Mouse (Mus musculus): Measurements from ENCODE around the gene Pimreg. TPM values are rescaled to one million over a fixed set of nuclear protein-coding genes. Genes with fewer than 3 reads are reported as not detected.

Gene Pimreg
- 2.3 and 7.1 TPM in 2 replicates for total RNA-seq (2014; fragmentation: Nextera tagmentation)
- total RNA-seq (2017): 3.1 and 3.6 TPM in 2 replicates

- ATAC-seq (replicated peaks; ENCODE audit: low FRiP score, low TSS enrichment, poor library complexity, severe bottlenecking): peak; percentile 86
Observed at GRCm38 (mm10) chr11:72041768-72042607, at the start of gene Pimreg. Gene Pimreg (plus strand): TSS chr11:72042032.

- ATAC-seq (replicated peaks; ENCODE audit: low FRiP score, low TSS enrichment, poor library complexity, severe bottlenecking): no peak
Observed at GRCm38 (mm10) chr11:71992438-71992837, 49.4 kb upstream of the Pimreg start.

DNA sequence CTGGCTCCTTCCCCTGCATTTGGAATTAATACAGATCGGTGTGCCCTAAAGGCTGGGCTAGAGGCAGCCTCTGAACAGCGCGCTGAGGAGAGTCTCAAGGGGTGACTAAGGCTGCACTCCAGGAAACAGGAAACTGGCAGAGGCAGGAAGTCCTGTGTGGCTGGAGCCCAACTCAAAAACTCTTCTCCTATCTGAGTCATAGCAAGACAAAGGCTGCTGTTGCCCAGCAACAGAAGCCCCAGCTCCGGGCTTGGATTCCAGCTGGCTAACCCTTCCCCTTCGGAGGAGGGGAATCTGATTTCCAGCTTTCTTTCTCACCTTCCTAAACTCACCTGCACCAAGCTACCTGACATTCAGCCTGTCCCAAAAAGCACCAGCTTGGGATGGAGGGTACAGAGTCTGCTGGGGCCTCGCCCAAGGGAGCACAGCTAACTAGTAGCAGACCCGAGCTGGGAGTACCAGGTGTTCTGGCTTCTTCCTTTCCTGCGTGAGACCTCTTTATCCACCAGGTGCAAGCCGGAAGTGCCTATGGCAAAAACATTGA is 45.8 kb upstream of the Pimreg start:
- no peak for ATAC-seq (replicated peaks; ENCODE audit: low FRiP score, low TSS enrichment, poor library complexity, severe bottlenecking)

DNA sequence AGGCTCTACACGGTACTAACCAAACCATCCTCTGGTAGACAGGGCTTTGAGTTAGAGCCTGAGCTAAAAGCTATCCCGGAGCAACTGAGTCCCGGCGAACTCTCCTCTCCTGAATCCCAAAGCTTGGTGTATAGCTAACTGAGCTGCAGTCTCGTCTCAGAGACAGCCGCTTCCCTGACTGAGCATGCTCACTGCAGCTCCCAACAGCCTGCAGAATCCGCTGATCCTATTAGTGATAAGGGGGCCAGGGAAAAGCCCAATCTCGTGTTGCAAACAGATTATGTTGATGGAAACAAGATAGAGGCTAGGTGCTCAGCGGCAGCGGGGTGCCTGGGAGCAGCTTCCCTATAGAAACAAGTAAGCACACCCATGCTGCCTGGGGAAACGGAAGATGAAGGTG is 45.0 kb upstream of the Pimreg start:
- no peak for ATAC-seq (replicated peaks; ENCODE audit: low FRiP score, low TSS enrichment, poor library complexity, severe bottlenecking)

GRCm38 (mm10) chr11:72000194-72000593 is 41.6 kb upstream of the Pimreg start:
- ATAC-seq (replicated peaks; ENCODE audit: low FRiP score, low TSS enrichment, poor library complexity, severe bottlenecking): no peak

DNA sequence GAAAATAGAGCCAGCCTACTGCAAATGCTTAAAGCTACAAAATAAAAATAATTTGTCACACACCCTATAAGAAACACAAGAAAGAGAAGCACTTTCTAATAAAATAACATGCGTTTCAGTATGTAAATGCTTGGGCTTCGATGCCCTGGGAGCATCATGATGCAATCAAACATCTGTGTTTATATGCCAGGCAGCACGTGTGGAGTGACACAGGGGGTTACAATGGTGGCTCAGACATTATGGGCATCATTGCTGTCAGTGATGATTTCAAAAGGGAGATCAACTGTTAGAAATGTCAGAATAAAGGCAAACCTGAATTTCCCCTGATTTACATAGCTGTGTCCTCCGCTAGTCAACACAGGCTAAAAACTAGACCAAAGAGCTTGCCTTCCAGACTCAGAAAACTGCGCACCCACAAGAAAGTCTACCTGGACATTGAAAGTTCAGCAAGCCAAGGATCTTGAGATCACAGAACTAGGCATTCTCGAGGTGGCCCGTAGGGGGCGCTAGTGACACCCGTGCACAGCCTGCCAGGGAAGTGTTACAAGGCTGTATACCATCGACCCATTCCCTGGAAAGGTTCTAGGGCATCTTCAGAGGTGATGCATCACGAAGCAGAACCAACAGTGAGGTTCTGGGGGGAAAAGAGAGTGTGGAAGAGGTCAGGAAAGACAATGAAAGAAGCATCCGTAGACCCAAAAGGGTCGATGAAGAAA is 39.5 kb upstream of the Pimreg start:
- peak; percentile 50; the same call in 1 of the 2 replicates for ATAC-seq (replicated peaks; ENCODE audit: low FRiP score, low TSS enrichment, poor library complexity, severe bottlenecking)

GRCm38 (mm10) chr11:72003171-72003570 is 38.7 kb upstream of the Pimreg start:
- ATAC-seq (replicated peaks; ENCODE audit: low FRiP score, low TSS enrichment, poor library complexity, severe bottlenecking): no peak

DNA sequence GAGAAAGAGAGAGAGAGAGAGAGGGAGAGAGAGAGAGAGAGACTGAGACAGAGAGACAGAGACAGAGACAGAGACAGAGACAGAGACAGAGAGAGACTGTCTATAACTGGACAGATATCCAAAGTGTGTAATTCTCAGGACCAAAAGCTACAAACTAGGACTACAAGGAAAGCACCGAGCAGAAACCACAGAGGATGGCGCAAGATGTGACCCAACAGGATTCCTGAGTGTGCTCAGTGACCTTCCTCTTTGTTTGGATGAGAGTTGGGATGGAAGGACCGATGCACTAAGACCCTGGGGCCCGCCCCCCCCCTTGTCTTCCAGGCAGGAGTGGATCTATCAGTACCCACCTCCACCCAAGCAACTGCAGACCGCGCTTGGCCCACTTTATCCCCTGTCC is 36.3 kb upstream of the Pimreg start:
- no peak for ATAC-seq (replicated peaks; ENCODE audit: low FRiP score, low TSS enrichment, poor library complexity, severe bottlenecking)

DNA sequence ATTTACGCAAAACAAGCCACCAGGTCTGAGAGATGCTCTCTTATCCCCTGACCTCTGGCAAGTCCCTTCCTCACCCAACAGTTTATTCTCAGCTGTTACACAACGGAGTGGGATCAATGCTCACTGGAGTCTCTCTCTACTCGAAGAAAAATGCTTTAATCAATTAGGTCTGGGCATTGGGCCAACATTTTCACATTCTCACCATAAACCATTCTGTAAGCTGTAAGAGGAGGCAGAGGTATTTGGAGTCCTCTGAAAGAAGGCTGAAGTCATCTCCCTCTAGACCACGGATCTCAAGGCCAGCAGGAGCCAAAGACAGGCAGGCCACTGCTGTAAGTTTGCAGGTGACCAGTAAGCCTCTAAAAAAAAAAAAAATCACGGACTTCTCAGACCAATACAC is 31.5 kb upstream of the Pimreg start:
- ATAC-seq (replicated peaks; ENCODE audit: low FRiP score, low TSS enrichment, poor library complexity, severe bottlenecking): no peak

DNA sequence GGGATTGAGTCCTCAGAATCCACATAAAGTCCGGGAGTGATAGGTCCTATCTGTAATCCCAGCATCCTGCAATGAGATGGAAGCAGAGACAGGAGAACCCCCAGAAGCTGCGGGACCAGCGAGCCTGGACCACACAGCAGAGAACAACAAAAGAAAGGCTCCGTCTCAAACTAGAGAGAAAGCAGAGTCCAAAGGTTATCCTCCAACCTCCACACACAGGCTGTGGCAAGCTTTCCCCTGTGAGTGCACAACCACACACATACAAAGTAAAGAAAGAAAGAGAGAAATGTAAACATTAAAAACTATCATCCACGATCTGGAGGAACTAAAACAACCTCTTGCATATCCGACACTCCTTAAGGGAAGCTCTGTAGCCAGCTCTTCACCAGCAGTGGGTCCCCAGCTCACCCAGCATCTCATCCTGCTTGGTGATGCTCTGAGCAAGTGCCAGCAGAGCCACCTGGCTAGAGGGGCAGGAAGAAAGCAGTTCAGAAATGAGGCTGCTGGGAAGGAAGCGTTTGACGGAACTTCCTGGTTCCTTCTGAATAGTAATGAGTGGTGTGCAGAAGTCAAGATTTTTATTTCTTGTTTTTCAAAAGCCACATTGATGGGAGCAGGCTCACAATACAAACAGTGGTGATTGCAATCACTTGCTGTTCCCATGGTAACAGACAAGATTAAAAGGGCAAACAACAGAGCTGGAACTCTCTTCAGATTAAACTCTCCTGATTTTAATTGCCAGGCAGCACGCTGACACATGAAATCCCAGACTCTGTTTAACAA is 30.7 kb upstream of the Pimreg start:
- no peak for ATAC-seq (replicated peaks; ENCODE audit: low FRiP score, low TSS enrichment, poor library complexity, severe bottlenecking)

DNA sequence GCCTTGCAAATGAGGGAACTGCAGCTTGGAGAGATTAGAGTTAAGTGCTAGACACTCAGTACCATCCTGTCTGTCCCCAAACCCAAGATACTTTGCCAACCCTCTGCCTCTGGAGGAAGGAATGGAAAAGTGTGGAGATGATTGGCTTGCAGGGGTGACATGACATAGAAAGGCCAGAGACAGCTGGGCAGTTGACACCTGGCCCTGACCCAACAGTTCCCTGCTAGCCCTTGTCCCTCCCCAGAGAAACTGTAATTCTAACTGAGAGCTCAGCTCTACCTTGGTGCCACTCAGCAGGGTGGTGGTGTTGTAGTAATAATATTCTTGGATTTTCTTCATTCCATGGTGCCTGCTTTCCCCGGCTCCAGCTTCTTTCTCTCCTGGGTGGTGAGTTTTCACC is 29.9 kb upstream of the Pimreg start:
- no peak for ATAC-seq (replicated peaks; ENCODE audit: low FRiP score, low TSS enrichment, poor library complexity, severe bottlenecking)

DNA sequence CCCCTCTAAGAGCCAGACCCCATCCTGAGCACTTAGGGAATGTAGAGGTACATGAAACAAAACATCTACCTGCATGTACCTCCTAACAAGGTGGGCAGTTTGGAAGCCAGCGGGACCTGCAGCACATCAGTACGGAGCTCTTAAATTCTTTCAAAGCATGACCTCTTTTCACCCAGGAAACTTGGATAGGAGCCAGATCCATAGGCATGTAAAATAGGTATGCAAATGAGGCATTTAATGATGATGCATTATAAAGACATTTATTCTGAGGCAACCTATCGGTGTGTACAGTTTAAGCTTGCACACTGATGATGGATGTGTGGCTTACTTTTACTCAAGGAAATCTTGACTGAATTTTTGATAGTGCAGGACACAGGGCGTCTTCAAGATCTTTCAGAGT is 27.2 kb upstream of the Pimreg start:
- no peak for ATAC-seq (replicated peaks; ENCODE audit: low FRiP score, low TSS enrichment, poor library complexity, severe bottlenecking)

- no peak for ATAC-seq (replicated peaks; ENCODE audit: low FRiP score, low TSS enrichment, poor library complexity, severe bottlenecking)
Observed at GRCm38 (mm10) chr11:72016518-72017252, 25.1 kb upstream of the Pimreg start.

DNA sequence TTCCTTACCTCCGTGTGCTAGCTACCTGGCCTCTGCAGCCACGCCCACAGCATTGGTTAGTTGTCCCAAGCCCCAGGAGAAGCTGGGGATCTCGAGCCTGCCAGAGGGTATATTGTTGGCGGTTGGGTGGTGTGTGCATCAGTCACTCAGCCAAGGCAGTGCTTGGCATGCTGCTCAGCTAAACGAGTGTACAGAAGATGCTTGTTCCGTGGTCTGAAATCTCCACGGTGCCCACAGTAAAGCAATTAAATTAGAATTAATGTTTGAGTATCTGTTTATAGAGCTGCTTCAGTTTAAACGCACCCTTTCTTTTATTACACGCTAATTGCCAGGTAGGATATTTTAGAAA is 24.6 kb upstream of the Pimreg start:
- no peak for ATAC-seq (replicated peaks; ENCODE audit: low FRiP score, low TSS enrichment, poor library complexity, severe bottlenecking)

DNA sequence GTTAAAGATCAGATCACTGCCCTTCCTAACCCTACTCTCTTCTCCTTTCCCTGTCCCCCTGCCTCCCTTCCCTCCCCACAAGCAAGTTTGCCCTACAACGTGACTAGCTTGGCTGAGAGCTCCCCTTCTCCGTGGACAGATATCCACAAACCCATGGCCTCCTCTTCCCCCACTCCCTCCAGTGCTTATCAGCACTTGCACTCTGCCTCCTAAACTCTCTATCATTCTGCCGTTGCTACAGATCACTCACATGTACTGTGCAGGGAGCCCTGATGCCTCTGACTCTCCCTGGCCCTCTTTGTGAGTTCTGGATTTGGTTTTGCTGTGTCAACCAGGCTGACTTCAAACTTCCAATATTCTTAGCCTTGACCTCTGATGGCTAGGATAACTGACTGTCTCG is 20.8 kb upstream of the Pimreg start:
- ATAC-seq (replicated peaks; ENCODE audit: low FRiP score, low TSS enrichment, poor library complexity, severe bottlenecking): peak; percentile 71

DNA sequence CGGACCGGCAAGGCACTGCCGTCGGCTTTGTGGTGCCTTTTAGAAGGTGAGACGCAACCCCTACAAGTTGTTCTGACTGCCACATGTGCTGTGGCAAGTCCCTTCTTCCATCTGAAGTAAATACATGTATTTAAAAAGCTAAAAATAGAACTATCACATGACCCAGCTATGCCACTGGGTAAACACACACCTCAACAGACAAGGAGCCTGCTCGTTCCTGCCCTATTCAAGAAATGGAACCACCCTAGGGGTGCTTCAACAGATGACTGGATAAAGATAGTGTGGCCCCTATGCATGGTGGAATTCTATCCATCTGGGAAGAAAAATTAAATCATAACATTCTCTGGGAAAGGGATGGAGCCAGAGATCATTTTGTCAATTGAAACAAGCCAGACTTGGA is 19.0 kb upstream of the Pimreg start:
- ATAC-seq (replicated peaks; ENCODE audit: low FRiP score, low TSS enrichment, poor library complexity, severe bottlenecking): no peak

DNA sequence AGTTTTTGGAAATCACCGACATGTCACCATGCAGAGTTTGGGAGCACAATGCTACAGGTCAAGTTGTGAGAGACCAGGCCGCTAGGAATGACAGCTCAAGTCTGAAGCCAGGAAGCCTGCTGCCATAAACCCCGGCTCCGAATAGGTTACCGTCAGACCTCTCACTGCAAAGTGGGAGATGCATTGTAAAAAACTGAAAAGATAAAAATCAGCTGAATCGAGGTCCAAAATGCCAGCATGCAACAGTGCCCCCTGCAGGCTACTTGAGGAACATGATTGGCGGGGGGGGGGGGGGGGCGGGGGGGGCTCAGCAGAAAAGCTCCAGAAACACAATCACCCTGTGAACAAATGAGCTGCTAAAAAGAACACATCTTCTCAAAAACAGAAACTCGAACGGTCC is 18.3 kb upstream of the Pimreg start:
- no peak for ATAC-seq (replicated peaks; ENCODE audit: low FRiP score, low TSS enrichment, poor library complexity, severe bottlenecking)

DNA sequence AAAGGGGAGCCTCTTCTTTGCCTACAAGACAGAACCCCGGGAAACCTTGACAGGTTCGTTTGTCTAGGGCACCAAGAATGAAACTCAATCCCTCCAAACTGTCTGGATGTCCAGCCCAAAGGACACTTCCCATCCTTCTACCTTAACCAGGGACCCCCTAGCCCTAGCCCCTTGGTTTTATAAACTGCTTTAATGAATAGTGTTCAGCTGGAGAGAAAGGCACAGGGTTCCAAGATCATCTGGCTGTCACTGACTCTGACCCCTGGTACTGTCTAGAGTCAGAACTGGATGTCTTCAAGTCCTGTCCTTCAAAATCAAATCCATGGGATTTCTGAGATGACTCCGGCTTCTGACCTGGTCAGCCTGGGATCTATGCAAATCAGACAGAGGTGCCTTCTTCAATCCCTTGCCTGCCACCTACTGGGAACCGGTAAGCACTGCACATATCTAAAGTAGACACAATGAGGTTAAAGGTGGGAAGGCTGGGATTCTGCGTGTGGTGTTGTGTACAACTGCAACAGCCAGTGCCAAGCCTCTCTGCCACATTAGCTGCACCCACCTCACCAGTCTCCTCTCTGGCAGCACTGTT is 17.5 kb upstream of the Pimreg start:
- ATAC-seq (replicated peaks; ENCODE audit: low FRiP score, low TSS enrichment, poor library complexity, severe bottlenecking): peak; percentile 84

DNA sequence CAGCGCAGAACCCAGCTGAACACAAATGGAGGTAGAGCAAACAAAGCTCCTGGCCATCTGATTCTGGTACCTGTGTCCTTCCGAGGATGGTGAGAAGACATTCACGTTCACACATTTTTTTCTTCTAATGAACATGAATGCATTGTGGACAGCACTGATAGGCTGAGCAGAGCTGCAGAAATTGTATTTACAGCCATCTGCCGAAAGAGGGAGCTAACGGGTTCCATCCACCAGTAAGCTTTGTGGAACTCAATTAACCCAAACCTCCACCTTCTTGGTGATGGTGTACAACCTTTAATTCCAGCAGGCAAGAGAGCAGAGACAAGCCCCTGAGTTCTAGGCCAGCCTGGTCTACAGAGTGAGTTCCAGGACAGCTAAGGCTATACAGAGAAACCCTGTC is 16.0 kb upstream of the Pimreg start:
- peak; percentile 60; the same call in 1 of the 2 replicates for ATAC-seq (replicated peaks; ENCODE audit: low FRiP score, low TSS enrichment, poor library complexity, severe bottlenecking)

Measured in megakaryocyte-erythroid progenitor cell, adult 5-6 weeks (primary cell).